Mouse (Mus musculus): Measurements from ENCODE around the gene Il21r.

DNA sequence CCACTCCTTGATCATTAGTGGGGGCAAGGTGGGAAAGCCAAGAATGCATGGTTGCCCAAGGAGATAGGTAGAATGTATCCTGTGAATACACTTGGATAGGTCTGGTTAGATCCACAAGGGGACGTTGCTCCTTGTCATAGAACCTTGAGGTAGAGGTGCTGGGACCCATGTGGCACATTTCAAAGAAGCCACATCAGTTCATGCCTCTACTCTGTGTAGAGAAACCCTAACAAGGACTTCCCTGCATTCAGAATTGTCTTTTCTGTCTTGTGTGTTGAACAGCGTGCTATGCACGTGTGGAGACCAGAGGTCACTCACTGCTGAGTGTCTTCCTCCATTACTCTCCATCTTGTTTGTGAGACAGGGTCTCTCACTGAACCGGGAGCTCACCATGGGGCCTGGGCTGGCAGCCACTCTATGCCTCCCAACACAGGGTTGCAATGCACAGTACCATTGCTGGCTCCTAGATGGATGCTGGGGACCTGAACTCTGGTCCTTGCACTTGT is 5.0 kb downstream of the Il21r start:
- no peak for TF ChIP-seq POLR2A (IDR thresholded peaks at IDR 0.05; ENCODE audit: insufficient read length, low read depth)
- TF ChIP-seq MAX (IDR thresholded peaks at IDR 0.05; ENCODE audit: low read depth) = no peak
- TF ChIP-seq POLR2AphosphoS2 (IDR thresholded peaks at IDR 0.05; ENCODE audit: insufficient read length, low read depth) = no peak
- no peak for TF ChIP-seq USF1 (IDR thresholded peaks at IDR 0.05; ENCODE audit: low read depth)
- TF ChIP-seq CEBPB (IDR thresholded peaks at IDR 0.05; ENCODE audit: insufficient read depth, poor library complexity, severe bottlenecking) = no peak
- TF ChIP-seq MYOG (IDR thresholded peaks at IDR 0.05; ENCODE audit: control insufficient read depth in 1 of 3, insufficient read depth in 1 of 3, insufficient read length in 2 of 3, low read depth in 2 of 3) = no peak
- TF ChIP-seq E2F4 (IDR thresholded peaks at IDR 0.05; ENCODE audit: insufficient read depth) = no peak
- no peak for TF ChIP-seq SRF (IDR thresholded peaks at IDR 0.05; ENCODE audit: control insufficient read depth, insufficient read length, low read depth)
- TF ChIP-seq TCF3 (IDR thresholded peaks at IDR 0.05; ENCODE audit: insufficient read length, low read depth) = no peak
- TF ChIP-seq TCF12 (IDR thresholded peaks at IDR 0.05; ENCODE audit: insufficient read depth, poor library complexity, severe bottlenecking) = no peak
- TF ChIP-seq REST (IDR thresholded peaks at IDR 0.05; ENCODE audit: insufficient read depth, insufficient read length) = no peak
- no peak for TF ChIP-seq MYOD1 (IDR thresholded peaks at IDR 0.05; ENCODE audit: control insufficient read depth in 1 of 3, insufficient read length in 2 of 3, low read depth in 2 of 3)
